Mouse (Mus musculus) embryonic fibroblast, embryonic 13.5 days (primary cell): ENCODE data around the gene Rtl10.

Source experiments
- CTCF ChIP-seq: IDR thresholded peaks from 2 replicates; pipeline ENCODE4 v1.5.1; 2011; ENCODE audit warnings: mild to moderate bottlenecking, control low read depth, low read length, moderate library complexity, borderline replicate concordance; ENCODE audit not compliant: insufficient read depth
- POLR2A ChIP-seq: IDR thresholded peaks from 2 replicates; pipeline ENCODE4 v1.6.1; 2011; ENCODE audit warnings: low read depth, mild to moderate bottlenecking, control low read depth, low read length, moderate library complexity

DNA sequence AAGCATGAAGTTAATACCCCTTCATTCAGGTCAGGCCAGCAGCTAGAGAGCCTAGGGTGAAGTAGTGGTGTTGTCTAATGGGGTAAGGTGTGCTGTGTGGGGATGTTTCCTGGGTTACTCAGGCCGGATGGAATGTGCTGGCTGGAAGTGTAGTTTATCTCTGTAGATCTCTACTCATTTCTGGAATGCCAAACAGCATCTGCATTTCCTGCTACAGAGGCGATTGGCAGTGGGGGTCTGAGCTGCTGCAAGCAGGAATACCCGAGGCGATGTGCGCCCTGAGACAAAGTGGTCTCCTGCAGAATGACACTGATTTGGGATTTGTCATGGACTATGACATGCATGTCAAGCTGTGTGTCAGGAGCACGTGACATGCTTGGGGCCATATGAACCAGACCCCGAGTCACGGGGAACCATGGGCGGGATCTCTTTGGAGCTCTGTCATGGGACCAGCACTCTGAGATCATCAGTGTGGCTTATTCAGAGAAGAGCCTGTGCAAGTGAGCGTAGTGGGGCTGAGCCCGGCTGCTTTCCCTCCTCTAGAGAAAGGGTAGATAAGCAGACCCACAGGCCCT lies 27.2 kb upstream of the Rtl10 start:
- TF ChIP-seq CTCF (no peak), POLR2A (no peak)
